Mouse (Mus musculus) CH12.LX (cell line): Measurements from ENCODE around the gene Smad6.

Experiments used
- CHD2 ChIP-seq: IDR thresholded peaks from 2 replicates; pipeline ENCODE4 v1.6.1; 2011; ENCODE audit warnings: low read length, improper control_type of control experiment
- CTCF ChIP-seq, 2 experiments: IDR thresholded peaks in 1 of 2; conservative IDR thresholded peaks in 1 of 2; 2 replicates each; pipeline ENCODE4 v1.5.1; 2011 to 2012; ENCODE audit warnings: low read depth in 2 of 2, low read length in 2 of 2, improper control_type of control experiment in 1 of 2, inconsistent platforms in 1 of 2, mild to moderate bottlenecking in 1 of 2, moderate library complexity in 1 of 2
- E2F4 ChIP-seq: IDR thresholded peaks from 2 replicates; pipeline ENCODE4 v1.6.1; 2011; ENCODE audit warnings: low read depth, low read length, improper control_type of control experiment; ENCODE audit not compliant: insufficient replicate concordance
- EP300 ChIP-seq: IDR thresholded peaks from 2 replicates; pipeline ENCODE4 v1.6.1; 2011; ENCODE audit warnings: low read length, improper control_type of control experiment
- JUN ChIP-seq: IDR thresholded peaks from 2 replicates; pipeline ENCODE4 v1.6.1; 2011; ENCODE audit warnings: low read depth, mild to moderate bottlenecking, low read length, improper control_type of control experiment, moderate library complexity; ENCODE audit not compliant: insufficient read depth
- MAFK ChIP-seq: IDR thresholded peaks from 2 replicates; pipeline ENCODE4 v1.6.1; 2011; ENCODE audit warnings: low read length, improper control_type of control experiment; ENCODE audit not compliant: insufficient replicate concordance
- POLR2A ChIP-seq: IDR thresholded peaks from 2 replicates; pipeline ENCODE4 v1.6.1; 2011; ENCODE audit warnings: low read depth, mild to moderate bottlenecking, improper control_type of control experiment, low read length
- TBP ChIP-seq: conservative IDR thresholded peaks from 2 replicates; pipeline ENCODE4 v1.6.1; 2011; ENCODE audit warnings: low read depth, low read length, improper control_type of control experiment
- USF1 ChIP-seq: IDR thresholded peaks from 2 replicates; pipeline ENCODE4 v1.6.1; 2014; ENCODE audit warnings: low read depth, mild to moderate bottlenecking, inconsistent platforms, low read length, improper control_type of control experiment

- TF ChIP-seq E2F4 (no peak), MAFK (no peak), POLR2A (no peak), EP300 (no peak), CTCF (conservative IDR thresholded peaks at IDR 0.05 in 1 of 2, IDR thresholded peaks at IDR 0.05 in 1 of 2; ENCODE audit: low read depth in 2 of 2, low read length in 2 of 2) (no peak), JUN (no peak), USF1 (no peak), TBP (no peak), CHD2 (no peak)
These were observed 38.2 kb upstream of the Smad6 start for GRCm38 (mm10) chr9:64060033-64060539.
